In genomic region chr8:61340283-61340984, GRCm38 (mm10) we compare ENCODE assay signal across 17 mouse cellular contexts.
DNase-seq lines count a peak whose midpoint lies in the region; ATAC-seq and TF ChIP-seq lines count a peak whose summit lies in the region.
"Had no signal": no experiment of that assay in that cellular context is flagged by ENCODE, and none has a peak within 500 bp of the region (broad histone marks: within the 10 kb centered on the region; RNA-seq: fewer than 3 reads in every experiment).

No protein-coding gene starts in this region.

- no peak overlapping the region for H3K4me3 ChIP-seq in kidney, embryonic 15.5 days (replicated peaks)
- H3K4me3 ChIP-seq in kidney, embryonic 14.5 days (ENCODE audit: low read length) = no peak overlapping the region
- H3K4me3 ChIP-seq in limb, embryonic 14.5 days (replicated peaks; ENCODE audit: low read length) = no peak overlapping the region
- H3K4me3 ChIP-seq: heart, embryonic 15.5 days; liver, embryonic 15.5 days; midbrain, embryonic 12.5 days had no signal

- 0 out of 2 replicates have a peak, but pooled peaks have one; percentile 64 for ATAC-seq in kidney, embryonic 15.5 days (replicated peaks; ENCODE audit: low FRiP score)
- no peak for ATAC-seq in kidney, embryonic 14.5 days (ENCODE audit: low FRiP score, low TSS enrichment)
- peak; percentile 80 for ATAC-seq in limb, embryonic 14.5 days (ENCODE audit: low FRiP score, low read depth)

- H3K27ac ChIP-seq in kidney, embryonic 15.5 days = no peak overlapping the region
- no peak overlapping the region for H3K27ac ChIP-seq in kidney, embryonic 14.5 days (ENCODE audit: low read depth, low read length)
- no peak overlapping the region; the same call in 1 of the 2 replicates for H3K27ac ChIP-seq in limb, embryonic 14.5 days (replicated peaks; ENCODE audit: low read depth, low read length)
- H3K27ac ChIP-seq: heart, embryonic 15.5 days; liver, embryonic 15.5 days; midbrain, embryonic 12.5 days had no signal

- no peak overlapping the region for H3K9ac ChIP-seq in kidney, embryonic 15.5 days
- H3K9ac ChIP-seq in kidney, embryonic 14.5 days (ENCODE audit: low read depth, low read length) = no peak overlapping the region
- H3K9ac ChIP-seq in limb, embryonic 14.5 days (ENCODE audit: low read depth, low read length, severe bottlenecking) = no peak overlapping the region
- H3K9ac ChIP-seq: heart, embryonic 15.5 days; liver, embryonic 15.5 days; midbrain, embryonic 12.5 days had no signal

- H3K4me2 ChIP-seq in kidney, embryonic 15.5 days = no peak overlapping the region
- H3K4me2 ChIP-seq in kidney, embryonic 14.5 days (replicated peaks; ENCODE audit: low read depth, low read length) = no peak overlapping the region
- H3K4me2 ChIP-seq in limb, embryonic 14.5 days (replicated peaks; ENCODE audit: low read depth, low read length, severe bottlenecking) = no peak overlapping the region
- H3K4me2 ChIP-seq: heart, embryonic 15.5 days; liver, embryonic 15.5 days; midbrain, embryonic 12.5 days had no signal

- H3K27me3 ChIP-seq in kidney, embryonic 15.5 days = no peaks in the 10 kb centered on the region
- H3K27me3 ChIP-seq in kidney, embryonic 14.5 days (ENCODE audit: control insufficient read depth, insufficient read depth, low read length) = no peaks in the 10 kb centered on the region
- no peaks in the 10 kb centered on the region for H3K27me3 ChIP-seq in limb, embryonic 14.5 days (ENCODE audit: control insufficient read depth, insufficient read depth, low read length)
- H3K27me3 ChIP-seq: heart, embryonic 15.5 days; liver, embryonic 15.5 days; midbrain, embryonic 12.5 days had no signal

- H3K9me3 ChIP-seq in kidney, embryonic 15.5 days (replicated peaks) = no peaks in the 10 kb centered on the region
- H3K9me3 ChIP-seq in kidney, embryonic 14.5 days (ENCODE audit: control insufficient read depth, low read length) = no peaks in the 10 kb centered on the region
- no peaks in the 10 kb centered on the region for H3K9me3 ChIP-seq in limb, embryonic 14.5 days (ENCODE audit: control insufficient read depth, low read length)
- H3K9me3 ChIP-seq: G1E; heart, embryonic 15.5 days; liver, embryonic 15.5 days; midbrain, embryonic 12.5 days had no signal

- whole genome bisulfite sequencing in kidney, embryonic 15.5 days = 71% methylated on average over 17 of the region's 17 CpGs
- WGBS in kidney, embryonic 14.5 days = 68% methylated on average over 17 of the region's 17 CpGs
- WGBS in limb, embryonic 14.5 days = 53% methylated on average over 17 of the region's 17 CpGs

- TF ChIP-seq POLR2A in limb, embryonic 14.5 days (IDR thresholded peaks at IDR 0.05; ENCODE audit: borderline replicate concordance, extremely low read depth, insufficient read depth, insufficient read length) = no peak

- H3K36me3 ChIP-seq in kidney, embryonic 15.5 days = peaks cover 19% of the 10 kb centered on the region
- no peaks in the 10 kb centered on the region; the same call in 1 of the 2 replicates for H3K36me3 ChIP-seq in kidney, embryonic 14.5 days (ENCODE audit: control insufficient read depth, insufficient read depth, low read length)
- peaks cover 3% of the 10 kb centered on the region; the same call in 1 of the 2 replicates for H3K36me3 ChIP-seq in limb, embryonic 14.5 days (ENCODE audit: control insufficient read depth, insufficient read depth, low read length)
- H3K36me3 ChIP-seq: G1E; heart, embryonic 15.5 days; liver, embryonic 15.5 days had no signal

- peak; percentile 30 for DNase-seq in retina, postnatal 1 day
- DNase-seq in retina, embryonic 14.5 days (ENCODE audit: low spot score) = no peak
- DNase-seq in limb, embryonic 14.5 days (ENCODE audit: low spot score) = peak; percentile 27
- no peak for DNase-seq in right cerebral cortex, postnatal 14 days
- DNase-seq in left cerebral cortex, adult 11 months (ENCODE audit: low spot score) = no peak
- DNase-seq: adrenal gland, postnatal 25 days; cerebellum, adult 9-10 months; layer of hippocampus, postnatal 36 days; left cerebral cortex, postnatal 4 days; lung, postnatal 36 days; thymus, postnatal 25 days had no signal

- peaks cover 34% of the 10 kb centered on the region for H3K4me1 ChIP-seq in kidney, embryonic 15.5 days
- H3K4me1 ChIP-seq in kidney, embryonic 14.5 days (ENCODE audit: control insufficient read depth, insufficient read depth, low read length) = peaks cover 17% of the 10 kb centered on the region; the same call in 1 of the 2 replicates
- peaks cover 19% of the 10 kb centered on the region for H3K4me1 ChIP-seq in limb, embryonic 14.5 days (ENCODE audit: control insufficient read depth, insufficient read depth, low read length)
- H3K4me1 ChIP-seq: heart, embryonic 15.5 days; liver, embryonic 15.5 days had no signal

Comparison
In these comparisons a context has a peak if more than half of its experiments do, and no peak if none do; other contexts are left out.
1. DNase-seq: peak in retina, postnatal 1 day (single experiment) and limb, embryonic 14.5 days (single experiment); none in retina, embryonic 14.5 days (single experiment), right cerebral cortex, postnatal 14 days (single experiment) and left cerebral cortex, adult 11 months (single experiment).